Mouse (Mus musculus) lung, postnatal 0 days (tissue): ENCODE results near the gene Il1a.

ENCODE experiments used
- CTCF ChIP-seq: IDR thresholded peaks from 2 replicates; pipeline ENCODE4 v1.5.1; 2016; ENCODE audit warnings: antibody characterized with exemption, mild to moderate bottlenecking
- EP300 ChIP-seq: IDR thresholded peaks from 2 replicates; pipeline ENCODE4 v1.6.1; 2016; ENCODE audit warnings: antibody characterized with exemption, mild to moderate bottlenecking, control low read depth

GRCm38 (mm10) chr2:129258475-129259211 lies 51.1 kb downstream of the Il1a start:
- no peak for TF ChIP-seq EP300
- peak; percentile 97 for TF ChIP-seq CTCF
